Mouse (Mus musculus) CD4-positive, CD25-positive, alpha-beta regulatory T cell, adult 4 months (primary cell): ENCODE measurements around the gene Blvra. TPM values are rescaled to one million over a fixed set of nuclear protein-coding genes. Genes with fewer than 3 reads are reported as not detected.
A peak's percentile ranks its signal among the peaks of the same experiment; 100 is the strongest.

Experiments used
- ATAC-seq: one replicate; pipeline ENCODE4 v1.8.0; 2017
- polyA plus RNA-seq, 2 experiments: library from polyadenylated mRNA; unstranded; fragments of 100-300 nt; shearing (Covaris generic); gene quantifications; one replicate each; pipeline ENCODE4 v1.2.1; 2017

Blvra gene
- polyA plus RNA-seq, 2 experiments from 2014 or later = 105 to 107 TPM

- no peak for ATAC-seq
Measured at GRCm38 (mm10) chr2:127137838-127138420, 67.5 kb downstream of the Blvra start.

DNA sequence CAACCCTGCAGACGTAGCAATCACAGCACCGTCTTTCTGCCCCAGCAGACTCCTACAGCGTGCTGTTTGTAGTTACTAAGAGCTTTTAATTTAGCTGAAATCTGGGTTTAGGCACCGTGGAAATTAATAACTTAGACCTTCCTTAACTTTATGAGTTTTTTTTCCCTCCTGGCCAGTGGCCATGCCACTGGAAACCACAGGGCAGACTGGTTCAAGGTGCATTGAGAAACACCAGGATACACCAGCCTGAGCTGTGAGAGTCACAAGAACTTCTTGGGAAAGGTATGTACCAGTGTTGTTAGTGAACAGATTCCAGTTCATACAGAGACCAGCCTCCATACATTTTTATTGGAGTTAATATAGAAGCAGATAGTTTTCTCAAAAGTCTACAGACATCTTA lies 68.0 kb downstream of the Blvra start:
- ATAC-seq = no peak

GRCm38 (mm10) chr2:127139094-127139493 lies 68.6 kb downstream of the Blvra start:
- no peak for ATAC-seq

DNA sequence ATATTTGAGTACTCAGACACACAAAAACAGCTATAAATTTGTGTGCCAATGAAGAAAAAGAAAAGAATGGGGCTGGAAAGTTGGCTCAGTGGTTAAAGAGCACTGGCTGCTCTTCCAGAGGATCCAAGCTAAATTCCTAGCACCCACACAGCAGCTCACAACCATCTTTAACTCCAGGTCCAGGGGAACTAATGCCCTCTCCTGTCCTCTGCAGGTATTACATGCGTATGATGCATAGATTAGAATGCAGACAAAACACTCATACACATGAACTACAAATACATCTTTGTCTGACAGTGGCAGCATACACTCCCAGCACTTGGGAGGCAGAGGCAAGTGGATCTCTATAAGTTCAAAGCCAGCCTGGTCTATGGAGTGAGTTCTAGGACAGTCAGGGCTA lies 69.1 kb downstream of the Blvra start:
- no peak for ATAC-seq

GRCm38 (mm10) chr2:127140011-127140410 lies 69.5 kb downstream of the Blvra start:
- no peak for ATAC-seq

- ATAC-seq = no peak
Measured at GRCm38 (mm10) chr2:127142031-127142430, 71.6 kb downstream of the Blvra start.

DNA sequence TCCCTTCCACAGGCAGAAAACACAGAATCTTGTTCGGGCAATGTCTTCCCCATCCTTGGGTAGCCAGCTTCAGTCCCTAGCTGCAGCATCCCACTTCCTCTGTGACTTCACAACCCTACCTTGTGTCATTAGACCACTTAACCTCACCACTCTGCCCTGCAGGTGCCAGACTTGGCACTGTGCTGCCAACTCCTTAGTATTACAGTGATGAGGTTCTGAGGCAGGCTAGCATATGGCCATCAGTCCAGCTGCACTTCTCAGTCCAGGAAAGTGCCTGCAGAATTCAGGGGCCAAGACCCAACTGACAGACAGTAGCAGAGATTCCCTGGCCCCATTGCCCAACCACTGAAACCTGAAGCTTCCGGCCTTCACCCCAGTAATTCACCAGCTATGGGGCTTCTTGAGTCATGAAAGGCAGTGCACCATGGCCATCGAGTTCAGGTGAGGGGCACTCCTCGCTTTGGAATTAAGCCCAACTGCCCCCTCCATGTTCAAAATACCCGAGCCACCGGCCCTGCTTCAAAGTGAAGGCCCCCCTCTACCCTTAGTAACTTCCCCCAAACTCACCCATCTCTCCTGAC lies 72.2 kb downstream of the Blvra start:
- ATAC-seq = peak; percentile 26

- ATAC-seq = peak; percentile 96
Measured at GRCm38 (mm10) chr2:127143158-127144063, 72.9 kb downstream of the Blvra start, which contains the start of gene Itpripl1. Gene Itpripl1, minus strand, starts transcription at chr2:127143442.

- ATAC-seq = no peak
Measured at GRCm38 (mm10) chr2:127145699-127146098, 75.2 kb downstream of the Blvra start.

Other genes starting within 250 kb of the Blvra start
- 10 to 100 TPM; 50.9 to 58.6 TPM for gene Trpm7, start 194.4 kb upstream of the Blvra start, polyA plus RNA-seq
- gene Sppl2a, start 137.4 kb upstream of the Blvra start, polyA plus RNA-seq = 10 to 100 TPM; 65.7 to 69.5 TPM
- gene Ap4e1, start 61.9 kb upstream of the Blvra start, polyA plus RNA-seq = 10 to 100 TPM; 11.6 to 16.3 TPM
- gene Ncaph, start 63.3 kb downstream of the Blvra start, polyA plus RNA-seq = 10 to 100 TPM in 1 of 2 experiments, 1 to 10 TPM in 1; 5.9 to 15.6 TPM
- 10 to 100 TPM; 61.1 to 65.8 TPM for gene Itpripl1, start 72.8 kb downstream of the Blvra start, polyA plus RNA-seq
- 1 to 10 TPM; 1.0 to 1.1 TPM for gene 1810024B03Rik, start 137.6 kb downstream of the Blvra start, polyA plus RNA-seq
- 10 to 100 TPM; 42.5 to 79.4 TPM for gene Snrnp200, start 137.7 kb downstream of the Blvra start, polyA plus RNA-seq
- 10 to 100 TPM; 53.3 to 64.7 TPM for gene Ciao1, start 177.2 kb downstream of the Blvra start, polyA plus RNA-seq
- gene Tmem127, start 177.2 kb downstream of the Blvra start, polyA plus RNA-seq = 100 to 1,000 TPM in 1 of 2 experiments, 10 to 100 TPM in 1; 75.1 to 118 TPM
- 10 to 100 TPM; 28.4 to 32.1 TPM for gene Stard7, start 199.6 kb downstream of the Blvra start, polyA plus RNA-seq